Mouse (Mus musculus): ENCODE data around the gene Xpo6. TPM values are rescaled to one million over a fixed set of nuclear protein-coding genes. Genes with fewer than 3 reads are reported as not detected.

The Xpo6 gene
- polyA plus RNA-seq, 1 experiment from 2014 or later: 35.1 TPM

DNA sequence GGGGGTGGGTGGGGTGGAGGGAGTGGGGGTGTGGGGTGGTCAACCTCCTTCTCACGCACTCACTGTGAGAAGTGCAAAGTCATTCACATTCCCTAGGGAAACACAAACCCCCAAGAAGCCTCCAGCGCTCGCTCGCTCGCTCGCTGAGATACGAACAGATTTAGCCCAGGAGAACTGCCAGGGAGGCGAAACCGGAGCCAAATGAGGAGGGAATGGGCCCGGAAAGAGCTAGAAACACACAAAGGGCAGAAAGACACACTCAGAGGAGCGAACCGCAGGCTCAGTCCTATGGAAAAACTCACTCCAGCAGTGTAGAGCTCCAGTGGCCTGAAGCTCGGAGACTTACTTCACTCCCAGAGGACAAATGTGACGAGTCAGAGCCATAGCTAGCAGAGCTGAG, 133.5 kb downstream of the Xpo6 start:
- H3K4me2 ChIP-seq: no peak overlapping the region
- H3K9ac ChIP-seq: no peak overlapping the region
- no peaks in the 10 kb centered on the region for H3K4me1 ChIP-seq
- H3K4me3 ChIP-seq (replicated peaks): no peak overlapping the region
- no peaks in the 10 kb centered on the region for H3K9me3 ChIP-seq
- no peaks in the 10 kb centered on the region for H3K36me3 ChIP-seq
- ATAC-seq (ENCODE audit: insufficient read depth, low FRiP score, low read depth): no peak
- no peak overlapping the region for H3K27ac ChIP-seq
- WGBS: 38% methylated on average over 14 of the region's 14 CpGs
- no peaks in the 10 kb centered on the region for H3K27me3 ChIP-seq (replicated peaks)

- Histone ChIP-seq H3K4me1 (no peaks in the 10 kb centered on the region), H3K36me3 (no peaks in the 10 kb centered on the region), H3K4me2 (no peak overlapping the region), H3K4me3 (replicated peaks) (no peak overlapping the region), H3K9me3 (no peaks in the 10 kb centered on the region), H3K27ac (no peak overlapping the region), H3K27me3 (replicated peaks) (no peaks in the 10 kb centered on the region), H3K9ac (no peak overlapping the region)
- 69% methylated on average over 5 of the region's 5 CpGs for WGBS
- ATAC-seq (ENCODE audit: insufficient read depth, low FRiP score, low read depth): no peak
These were observed 134.9 kb downstream of the Xpo6 start for GRCm38 (mm10) chr7:126065243-126065876.

- Histone ChIP-seq H3K4me1 (no peaks in the 10 kb centered on the region), H3K9me3 (no peaks in the 10 kb centered on the region), H3K9ac (no peak overlapping the region), H3K4me3 (replicated peaks) (no peak overlapping the region), H3K36me3 (no peaks in the 10 kb centered on the region), H3K27ac (no peak overlapping the region), H3K27me3 (replicated peaks) (no peaks in the 10 kb centered on the region), H3K4me2 (no peak overlapping the region)
- WGBS: 74% methylated on average over 4 of the region's 4 CpGs
- no peak for ATAC-seq (ENCODE audit: insufficient read depth, low FRiP score, low read depth)
These were observed 138.1 kb downstream of the Xpo6 start for GRCm38 (mm10) chr7:126062228-126062627.

GRCm38 (mm10) chr7:126058918-126059317, 141.4 kb downstream of the Xpo6 start:
- H3K9ac ChIP-seq: no peak overlapping the region
- H3K4me3 ChIP-seq (replicated peaks): no peak overlapping the region
- no peak overlapping the region for H3K4me2 ChIP-seq
- no peaks in the 10 kb centered on the region for H3K4me1 ChIP-seq
- ATAC-seq (ENCODE audit: insufficient read depth, low FRiP score, low read depth): no peak
- H3K27ac ChIP-seq: no peak overlapping the region
- H3K9me3 ChIP-seq: no peaks in the 10 kb centered on the region
- 0 out of 2 replicates have a peak, but pooled peaks cover 4% of the 10 kb centered on the region for H3K27me3 ChIP-seq (replicated peaks)
- H3K36me3 ChIP-seq: no peaks in the 10 kb centered on the region
- WGBS: 56% methylated on average over 7 of the region's 7 CpGs

DNA sequence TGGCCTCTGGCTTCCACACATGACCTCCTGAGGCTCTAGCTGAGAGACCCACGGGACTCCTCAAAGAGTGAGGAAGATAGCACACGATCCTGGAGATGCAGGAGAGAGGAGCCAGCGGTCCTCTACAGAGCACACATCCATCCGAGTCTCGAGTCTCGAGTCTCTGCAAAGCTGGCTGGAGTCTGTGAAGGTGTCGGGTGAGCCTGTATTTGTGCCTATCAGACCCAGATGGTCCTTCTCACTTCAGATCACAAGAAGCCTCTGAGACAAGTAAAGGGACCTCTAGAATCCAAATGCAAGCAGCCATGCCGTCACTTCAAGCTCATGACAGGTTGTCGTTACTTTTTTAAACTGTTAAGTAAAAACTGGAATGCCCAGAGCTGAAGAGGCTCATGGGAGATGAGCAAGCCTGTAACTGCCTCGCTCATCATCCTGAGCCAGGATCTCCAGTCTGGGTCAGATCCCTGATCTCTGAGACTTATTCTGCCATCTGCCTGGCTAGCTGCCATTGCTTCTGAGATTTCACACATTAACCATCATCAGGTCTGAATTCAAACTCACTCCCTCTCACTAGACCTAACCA, 142.9 kb downstream of the Xpo6 start:
- 0 out of 2 replicates have a peak, but pooled peaks cover 4% of the 10 kb centered on the region for H3K27me3 ChIP-seq (replicated peaks)
- H3K27ac ChIP-seq: no peak overlapping the region
- H3K4me1 ChIP-seq: no peaks in the 10 kb centered on the region
- WGBS: 43% methylated on average over 10 of the region's 10 CpGs
- no peaks in the 10 kb centered on the region for H3K9me3 ChIP-seq
- no peak overlapping the region for H3K4me2 ChIP-seq
- no peak for ATAC-seq (ENCODE audit: insufficient read depth, low FRiP score, low read depth)
- H3K36me3 ChIP-seq: no peaks in the 10 kb centered on the region
- H3K4me3 ChIP-seq (replicated peaks): no peak overlapping the region
- H3K9ac ChIP-seq: no peak overlapping the region

DNA sequence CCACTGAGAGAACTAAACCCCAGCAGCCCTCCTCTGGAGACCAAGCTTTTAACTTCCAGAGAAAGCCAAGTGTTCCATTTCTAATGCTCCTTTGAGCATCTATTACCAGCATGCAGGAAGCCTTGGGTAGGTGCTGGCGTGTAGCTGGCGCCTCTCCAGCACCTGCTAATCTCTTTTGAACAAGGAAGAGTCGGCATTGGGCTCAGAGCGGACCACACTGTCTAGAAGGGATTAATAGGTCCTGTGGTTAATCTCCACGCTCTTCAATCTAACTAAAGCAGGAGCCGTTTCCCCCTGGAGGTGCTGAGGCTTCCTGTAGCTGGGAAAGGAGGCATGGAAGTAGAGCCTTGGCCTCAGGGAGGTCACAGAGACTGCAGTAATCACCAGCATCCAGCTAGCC, 145.7 kb downstream of the Xpo6 start:
- H3K9ac ChIP-seq: no peak overlapping the region
- no peak overlapping the region for H3K4me3 ChIP-seq (replicated peaks)
- H3K4me2 ChIP-seq: no peak overlapping the region
- 54% methylated on average over 6 of the region's 6 CpGs for WGBS
- ATAC-seq (ENCODE audit: insufficient read depth, low FRiP score, low read depth): no peak
- no peak overlapping the region for H3K27ac ChIP-seq
- H3K9me3 ChIP-seq: no peaks in the 10 kb centered on the region
- no peaks in the 10 kb centered on the region for H3K36me3 ChIP-seq
- 0 out of 2 replicates have a peak, but pooled peaks cover 4% of the 10 kb centered on the region for H3K27me3 ChIP-seq (replicated peaks)
- H3K4me1 ChIP-seq: no peaks in the 10 kb centered on the region

DNA sequence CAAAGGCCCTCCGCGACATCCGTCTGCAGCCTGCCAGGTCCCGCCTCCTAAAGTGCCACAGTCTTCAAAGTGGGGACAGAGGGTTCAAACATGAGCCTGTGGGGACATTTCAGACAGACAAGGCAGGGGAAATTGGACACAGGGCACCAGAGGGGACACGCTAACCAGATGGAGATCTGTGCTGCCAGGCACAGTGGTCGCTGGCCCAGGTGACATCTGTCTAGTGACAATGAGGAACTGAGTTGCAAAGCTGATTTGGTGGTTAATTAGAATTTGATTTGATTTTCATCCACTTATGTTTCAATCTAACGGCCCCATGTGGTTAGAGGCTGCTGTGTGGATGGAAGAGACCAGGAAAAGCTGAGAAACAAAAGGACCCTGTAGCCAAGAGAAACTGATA, 146.7 kb downstream of the Xpo6 start:
- Histone ChIP-seq H3K4me2 (no peak overlapping the region), H3K27ac (no peak overlapping the region), H3K4me1 (no peaks in the 10 kb centered on the region), H3K36me3 (no peaks in the 10 kb centered on the region), H3K27me3 (replicated peaks) (0 out of 2 replicates have a peak, but pooled peaks cover 4% of the 10 kb centered on the region), H3K9me3 (no peaks in the 10 kb centered on the region), H3K4me3 (replicated peaks) (no peak overlapping the region), H3K9ac (no peak overlapping the region)
- WGBS: 84% methylated on average over 7 of the region's 7 CpGs
- no peak for ATAC-seq (ENCODE audit: insufficient read depth, low FRiP score, low read depth)

DNA sequence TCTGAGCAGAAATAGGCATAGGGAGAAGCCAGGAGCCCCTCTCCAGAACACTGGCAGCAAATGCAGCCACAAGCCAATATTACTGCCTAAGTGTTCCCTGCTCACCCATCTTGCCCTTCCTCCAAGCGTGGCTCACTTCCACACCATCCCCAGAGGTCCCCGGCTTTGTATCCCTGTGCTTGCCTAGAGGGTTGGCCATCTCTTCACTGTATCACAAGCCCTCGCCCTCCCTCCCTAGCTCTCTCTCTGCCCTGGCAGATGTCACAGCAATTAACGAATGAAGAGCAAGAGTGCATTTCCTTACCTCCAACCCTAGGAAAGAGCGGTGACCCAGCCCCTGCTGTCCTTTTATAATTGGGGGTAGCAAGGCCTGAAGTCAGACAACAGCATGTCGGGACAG, 148.4 kb downstream of the Xpo6 start:
- no peaks in the 10 kb centered on the region for H3K36me3 ChIP-seq
- H3K27me3 ChIP-seq (replicated peaks): 0 out of 2 replicates have a peak, but pooled peaks cover 4% of the 10 kb centered on the region
- no peak overlapping the region for H3K27ac ChIP-seq
- no peak for ATAC-seq (ENCODE audit: insufficient read depth, low FRiP score, low read depth)
- H3K4me1 ChIP-seq: no peaks in the 10 kb centered on the region
- no peak overlapping the region for H3K4me2 ChIP-seq
- H3K4me3 ChIP-seq (replicated peaks): no peak overlapping the region
- H3K9me3 ChIP-seq: no peaks in the 10 kb centered on the region
- H3K9ac ChIP-seq: no peak overlapping the region
- 55% methylated on average over 6 of the region's 6 CpGs for WGBS

Other genes starting within 250 kb of the Xpo6 start
- 0.69 and 0.95 TPM in 2 replicates for gene Gsg1l, start 118.1 kb downstream of the Xpo6 start, polyA plus RNA-seq (2015; fragmentation: Nextera tagmentation; extraction: Ambion mirVana)
- gene Sbk1, start 72.1 kb upstream of the Xpo6 start, polyA plus RNA-seq (2015; fragmentation: Nextera tagmentation; extraction: Ambion mirVana): 19.1 and 21.5 TPM in 2 replicates
- 2.0 and 2.2 TPM in 2 replicates for gene Lat, start 169.1 kb upstream of the Xpo6 start, polyA plus RNA-seq (2015; fragmentation: Nextera tagmentation; extraction: Ambion mirVana)
- gene Spns1, start 176.9 kb upstream of the Xpo6 start, polyA plus RNA-seq (2015; fragmentation: Nextera tagmentation; extraction: Ambion mirVana): 42.4 and 53.8 TPM in 2 replicates
- gene Nfatc2ip, start 196.2 kb upstream of the Xpo6 start, polyA plus RNA-seq (2015; fragmentation: Nextera tagmentation; extraction: Ambion mirVana): 2.3 and 2.7 TPM in 2 replicates
- gene Cd19, start 214.4 kb upstream of the Xpo6 start, polyA plus RNA-seq (2015; fragmentation: Nextera tagmentation; extraction: Ambion mirVana): 0.36 and 0.44 TPM in 2 replicates
- gene Rabep2, start 228.3 kb upstream of the Xpo6 start, polyA plus RNA-seq (2015; fragmentation: Nextera tagmentation; extraction: Ambion mirVana): 27.4 and 27.9 TPM in 2 replicates

Data from stomach, embryonic 15.5 days (tissue).